Mouse (Mus musculus) ES-E14 (cell line): Measurements from ENCODE around the gene Eci1. TPM values are rescaled to one million over a fixed set of nuclear protein-coding genes. Genes with fewer than 3 reads are reported as not detected.

ENCODE experiments used
- DNase-seq: peaks from one replicate; pipeline ENCODE4 v3.0.0-alpha.2; 2013; ENCODE audit warnings: low read depth, low spot score
- H3K27ac ChIP-seq: 2 replicates; pipeline ENCODE4 v1.5.1; 2012; ENCODE audit warnings: low read depth, mild to moderate bottlenecking, low read length, moderate library complexity, mixed read lengths; ENCODE audit not compliant: poor library complexity, insufficient read depth, severe bottlenecking
- H3K36me3 ChIP-seq: 2 replicates; pipeline ENCODE4 v1.6.1; 2012; ENCODE audit warnings: mild to moderate bottlenecking, low read length, moderate library complexity, mixed read lengths; ENCODE audit not compliant: control insufficient read depth, poor library complexity, insufficient read depth, severe bottlenecking
- H3K4me1 ChIP-seq, 2 experiments: fragments of 150-350 bp in 1 of 2; sonication (generic) in 1 of 2; 2 replicates each; pipeline ENCODE4 v1.6.1; 2012; ENCODE audit warnings: low read length in 2 of 2, mild to moderate bottlenecking in 1 of 2, mixed read lengths in 1 of 2; ENCODE audit not compliant: control insufficient read depth in 2 of 2, insufficient read depth in 2 of 2, poor library complexity in 1 of 2
- H3K4me3 ChIP-seq, 2 experiments: fragments of 150-350 bp in 1 of 2; sonication (generic) in 1 of 2; 2 replicates each; pipeline ENCODE4 v1.5.1; 2012; ENCODE audit warnings: low read length in 2 of 2, low read depth in 1 of 2, mild to moderate bottlenecking in 1 of 2, mixed read lengths in 1 of 2; ENCODE audit not compliant: insufficient read depth in 1 of 2, poor library complexity in 1 of 2, severe bottlenecking in 1 of 2
- H3K9ac ChIP-seq: 2 replicates; pipeline ENCODE4 v1.6.1; 2012; ENCODE audit warnings: low read depth, mild to moderate bottlenecking, low read length, mixed read lengths; ENCODE audit not compliant: poor library complexity, insufficient read depth, severe bottlenecking
- H3K9me3 ChIP-seq: fragments of 150-350 bp; sonication (generic); 2 replicates; pipeline ENCODE4 v1.6.1; 2012; ENCODE audit warnings: low read depth, mild to moderate bottlenecking, low read length; ENCODE audit not compliant: control insufficient read depth, insufficient read depth
- CHD2 ChIP-seq: IDR thresholded peaks from 2 replicates; pipeline ENCODE4 v1.6.1; 2014; ENCODE audit warnings: mild to moderate bottlenecking, low read depth, low read length, inconsistent platforms
- HCFC1 ChIP-seq: IDR thresholded peaks from 2 replicates; pipeline ENCODE4 v1.6.1; 2012; ENCODE audit warnings: low read length, inconsistent platforms, borderline replicate concordance; ENCODE audit not compliant: insufficient read depth
- MAFK ChIP-seq: IDR thresholded peaks from 2 replicates; pipeline ENCODE4 v1.6.1; 2014; ENCODE audit warnings: mild to moderate bottlenecking, low read depth, low read length, inconsistent platforms; ENCODE audit not compliant: insufficient read depth
- ZC3H11A ChIP-seq: IDR thresholded peaks from 2 replicates; pipeline ENCODE4 v1.6.1; 2012; ENCODE audit warnings: low read depth, mild to moderate bottlenecking, inconsistent platforms, low read length, borderline replicate concordance
- ZNF384 ChIP-seq: IDR thresholded peaks from 2 replicates; pipeline ENCODE4 v1.6.1; 2012; ENCODE audit warnings: low read depth, low read length, inconsistent platforms
- in situ Hi-C, 2 experiments: fragments of 600-800 bp; cut with MboI; formaldehyde crosslinking; loops; one replicate each; pipeline ENCODE4 v1.15.1; 2025; ENCODE audit warnings: low sequenced_read_pairs in 2 of 2, inconsistent platforms in 1 of 2; ENCODE audit not compliant: unreplicated experiment in 2 of 2
- total RNA-seq: library from RNA; depleted of rRNA; stranded (reverse); fragments of 300-350 nt; gene quantifications from 2 replicates; pipeline ENCODE4 v1.2.3, GENCODE M21; 2012

Eci1 gene
- total RNA-seq, 1 experiment = 42.9 TPM

DNA sequence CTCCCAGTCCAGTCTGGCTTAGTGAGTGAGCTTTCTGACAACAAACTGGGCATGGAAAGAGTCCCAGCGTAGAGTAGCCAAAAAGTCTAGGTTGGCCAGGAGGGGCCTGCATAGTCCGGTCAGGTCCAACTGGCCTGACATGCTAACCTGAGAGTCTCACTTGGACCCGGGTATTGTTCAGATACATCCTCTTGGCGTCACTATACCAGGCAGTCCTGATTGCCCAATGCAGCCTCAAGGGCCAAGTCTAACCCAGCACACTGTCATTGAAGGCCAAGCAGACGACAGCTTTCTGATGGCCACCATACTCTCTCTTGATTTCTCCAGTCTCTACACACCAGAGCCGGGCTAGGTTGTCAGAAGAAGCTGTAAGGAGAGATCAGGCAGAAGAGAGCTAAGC lies 49.1 kb downstream of the Eci1 start:
- no peak overlapping the region for H3K4me3 ChIP-seq
- peaks cover 0 to 12% of the 10 kb centered on the region in 2 experiments; a peak in 3 of 4 replicates for H3K4me1 ChIP-seq
- in situ Hi-C loops = no loop called here
- no peak for TF ChIP-seq ZC3H11A
- no peak for TF ChIP-seq ZNF384
- no peak for TF ChIP-seq HCFC1
- TF ChIP-seq CHD2 = no peak
- no peak for TF ChIP-seq MAFK
- no peaks in the 10 kb centered on the region for H3K9me3 ChIP-seq
- H3K27ac ChIP-seq = no peak overlapping the region
- H3K36me3 ChIP-seq = peaks cover 31% of the 10 kb centered on the region; the same call in 1 of the 2 replicates
- no peak overlapping the region for H3K9ac ChIP-seq
- no peak for DNase-seq

DNA sequence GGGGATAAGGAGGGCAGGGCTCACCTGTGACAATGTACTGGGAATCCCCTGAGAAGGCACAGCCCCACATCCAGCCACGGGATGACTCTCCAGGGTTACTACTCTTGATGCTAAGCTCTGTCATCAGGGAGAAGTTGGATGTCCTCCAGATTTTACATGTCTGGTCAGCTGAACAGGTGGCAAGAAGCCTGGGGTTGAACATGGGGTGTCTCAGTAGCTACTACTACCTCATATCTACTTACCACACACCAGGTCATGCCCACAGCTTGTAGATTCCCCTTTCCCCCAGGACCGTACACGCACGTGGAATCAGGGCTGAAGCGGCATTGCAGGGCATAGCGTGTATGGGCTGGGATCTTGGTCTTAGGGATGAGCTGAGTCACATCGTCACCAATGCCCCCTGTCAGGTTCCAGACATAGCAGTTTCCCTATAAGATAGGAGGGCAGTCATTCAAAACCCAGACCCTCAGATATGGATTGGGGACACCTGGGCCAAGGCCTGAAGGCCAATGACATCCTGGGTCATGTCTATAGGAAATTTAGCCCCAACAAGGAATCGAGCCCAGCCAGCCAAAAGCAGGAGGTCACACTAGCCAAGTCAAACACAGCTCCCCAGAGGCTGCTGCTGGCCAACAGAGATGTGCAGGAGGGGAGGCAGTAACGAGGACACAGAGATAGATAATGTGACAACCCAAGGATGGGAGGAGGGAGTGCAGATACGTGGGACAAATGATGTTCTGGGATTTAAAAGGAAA lies 49.8 kb downstream of the Eci1 start:
- Histone ChIP-seq H3K4me1 (peaks cover 0 to 12% of the 10 kb centered on the region in 2 experiments; a peak in 3 of 4 replicates), H3K27ac (no peak overlapping the region), H3K9ac (no peak overlapping the region), H3K9me3 (no peaks in the 10 kb centered on the region), H3K36me3 (peaks cover 31% of the 10 kb centered on the region; the same call in 1 of the 2 replicates), H3K4me3 (no peak overlapping the region)
- no peak for TF ChIP-seq ZNF384
- no peak for TF ChIP-seq HCFC1
- no peak for TF ChIP-seq MAFK
- no peak for TF ChIP-seq CHD2
- no peak for DNase-seq
- in situ Hi-C loops = no loop called here

DNA sequence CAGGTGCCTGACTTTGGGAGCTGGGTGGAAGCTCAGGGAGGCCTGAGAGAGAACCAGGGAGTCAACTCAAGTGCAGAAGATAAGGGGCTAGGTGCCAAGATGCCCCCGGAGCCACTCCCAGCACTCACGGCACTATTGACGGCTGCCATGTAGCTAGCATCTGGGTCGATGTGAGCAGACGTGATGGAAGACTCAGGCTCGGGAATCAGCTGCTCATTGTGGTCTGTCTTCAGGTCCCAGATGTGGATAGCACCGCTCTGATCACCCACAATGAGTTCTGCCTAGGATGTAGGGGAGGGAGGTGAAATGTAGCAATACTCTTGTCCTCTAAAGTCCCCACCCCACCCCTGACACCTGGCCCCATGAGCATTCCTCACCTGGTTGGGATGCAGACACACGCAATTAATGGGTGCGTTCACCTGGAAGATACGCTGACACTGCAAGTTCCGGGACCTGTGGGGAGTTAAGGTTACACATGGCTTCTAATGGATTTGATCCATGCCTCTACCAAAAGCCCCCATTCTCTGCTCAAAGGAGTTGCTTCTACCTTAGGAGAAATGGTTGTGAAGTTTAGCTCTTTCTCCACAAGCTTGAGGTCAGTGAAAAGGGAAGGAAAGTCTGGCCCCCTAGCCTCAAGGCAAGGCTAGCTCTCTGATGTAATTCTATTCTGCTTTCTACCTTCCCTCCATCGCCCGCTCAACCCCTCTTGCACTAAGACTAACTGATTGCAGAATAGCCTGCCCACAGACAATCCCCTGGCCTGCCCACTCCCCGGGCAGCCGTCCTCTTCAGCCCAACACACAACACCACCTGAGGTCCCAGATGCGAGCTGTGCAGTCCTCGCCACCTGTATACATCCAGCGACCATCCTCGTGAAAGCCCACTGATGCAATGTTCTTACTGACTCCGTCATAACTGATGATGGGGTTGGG lies 50.9 kb downstream of the Eci1 start:
- TF ChIP-seq MAFK (peak; percentile 66), ZNF384 (no peak)
- no peak for DNase-seq
- no peaks in the 10 kb centered on the region for H3K9me3 ChIP-seq
- H3K36me3 ChIP-seq = peaks cover 31% of the 10 kb centered on the region; the same call in 1 of the 2 replicates
- H3K27ac ChIP-seq = no peak overlapping the region
- peaks cover 0 to 9% of the 10 kb centered on the region in 2 experiments; a peak in 2 of 4 replicates for H3K4me1 ChIP-seq
- no peak overlapping the region for H3K4me3 ChIP-seq
- H3K9ac ChIP-seq = no peak overlapping the region
- in situ Hi-C loops = no loop called here

GRCm38 (mm10) chr17:24477985-24478600 lies 51.7 kb downstream of the Eci1 start:
- no peak for DNase-seq

More at GRCm38 (mm10) chr17:24477985-24478600, 51.7 kb downstream of the Eci1 start:
- no peak overlapping the region for H3K27ac ChIP-seq
- TF ChIP-seq ZNF384 (no peak), HCFC1 (no peak), ZC3H11A (no peak), MAFK (no peak), CHD2 (no peak)
- H3K4me3 ChIP-seq = peak overlapping the region; percentile 15 to 20; a peak in 3 of 4 replicates
- H3K9ac ChIP-seq = peak overlapping the region; percentile 64
- H3K4me1 ChIP-seq = peaks cover 0 to 7% of the 10 kb centered on the region in 2 experiments; a peak in 2 of 4 replicates
- peaks cover 26% of the 10 kb centered on the region; the same call in 1 of the 2 replicates for H3K36me3 ChIP-seq
- in situ Hi-C loops = no loop called here
- H3K9me3 ChIP-seq = no peaks in the 10 kb centered on the region
